Mouse (Mus musculus) WW6 (cell line): ENCODE results near the gene Gria4.
"Not testable (repeated sequence)": the region's sequence is repeated elsewhere in the genome, so short reads cannot be mapped to it uniquely, and the experiment has no call there.

ENCODE experiments used
- DNase-seq: peaks from one replicate; pipeline ENCODE4 v3.0.0-alpha.2; 2013; ENCODE audit warnings: low read depth, low spot score

Gria4 gene

GRCm38 (mm10) chr9:4573596-4573995 is 222.4 kb downstream of the Gria4 start:
- DNase-seq: no peak

DNA sequence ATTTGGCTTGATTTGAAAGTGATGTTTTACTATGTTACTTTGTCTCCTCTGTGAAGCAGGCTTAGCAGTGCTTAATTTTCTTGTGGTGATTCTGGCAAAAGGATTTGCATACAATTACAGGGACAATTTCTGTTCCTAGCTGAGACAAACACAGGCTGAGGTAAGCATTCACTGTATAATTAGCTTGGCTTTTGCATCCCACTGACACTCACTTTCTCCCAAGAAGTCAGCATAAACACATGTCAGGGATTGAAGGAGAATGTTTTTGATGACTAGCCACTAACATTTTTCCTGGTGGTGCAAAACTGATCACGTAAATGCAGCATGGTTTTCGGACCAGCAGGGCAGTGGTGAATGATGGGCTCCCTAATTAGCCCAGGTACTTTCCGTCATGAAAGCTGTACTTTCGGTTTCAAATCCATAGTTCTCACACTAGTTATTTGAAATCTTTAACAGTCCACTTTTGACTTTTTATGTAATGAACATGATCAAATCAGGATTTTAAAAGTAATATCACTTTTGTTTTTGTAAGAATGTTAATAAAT is 240.5 kb downstream of the Gria4 start:
- DNase-seq: no peak

DNA sequence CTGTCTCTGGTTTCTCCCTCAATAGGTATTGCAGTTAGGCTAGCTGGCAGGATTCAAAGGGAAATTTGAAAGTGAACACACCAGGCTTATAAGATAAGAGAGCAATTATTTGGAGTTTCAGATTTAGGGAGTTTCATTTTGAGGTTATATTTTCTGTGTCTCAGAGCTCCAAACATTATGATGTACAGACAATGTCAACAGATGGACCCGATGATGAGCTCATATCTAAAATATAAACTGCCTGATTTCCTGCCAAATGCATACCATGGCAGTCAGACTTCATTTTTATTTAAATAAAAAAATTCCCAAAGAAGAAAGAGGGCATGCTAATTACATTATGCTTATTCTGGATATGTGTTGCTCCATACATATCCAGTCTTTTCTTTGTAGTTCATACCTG is 256.8 kb downstream of the Gria4 start:
- no peak for DNase-seq

- DNase-seq: no peak
These were observed 259.4 kb downstream of the Gria4 start for GRCm38 (mm10) chr9:4536514-4537150.

DNA sequence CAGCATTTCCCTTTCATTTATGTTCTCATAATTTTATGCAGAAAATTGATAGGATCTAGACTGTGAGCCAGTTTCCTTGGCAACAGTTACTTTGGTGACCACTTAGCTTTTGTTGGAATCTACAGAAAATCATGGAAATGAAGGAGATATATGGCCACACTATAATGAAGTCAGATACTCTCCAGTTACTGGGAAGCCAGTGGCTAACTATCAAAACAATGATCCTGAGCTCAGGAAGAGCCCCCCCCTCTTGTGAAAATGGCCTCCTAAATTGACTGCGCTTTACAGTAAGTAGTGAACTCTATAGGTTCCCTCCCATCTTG is 281.5 kb downstream of the Gria4 start:
- no peak for DNase-seq

- no peak for DNase-seq
These were observed 282.1 kb downstream of the Gria4 start for GRCm38 (mm10) chr9:4513796-4514562.

DNA sequence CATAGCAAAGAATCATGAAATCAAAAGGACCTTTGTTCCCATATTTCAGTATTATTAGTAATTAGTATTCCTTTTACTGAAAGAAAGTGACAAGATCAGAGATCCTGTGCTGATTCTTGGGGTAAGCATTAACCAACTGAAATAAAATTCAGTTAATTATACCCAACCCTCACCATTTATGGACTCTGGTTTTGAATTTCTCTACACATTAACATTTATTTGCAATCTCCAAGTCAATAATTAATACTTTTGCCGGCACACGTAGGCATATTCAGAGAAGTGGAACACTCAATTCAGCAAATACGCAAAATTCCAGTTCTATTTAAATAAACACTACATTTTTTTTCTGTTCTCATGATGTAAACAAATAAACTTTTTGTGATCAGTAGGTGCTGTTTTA is 289.9 kb downstream of the Gria4 start:
- no peak for DNase-seq

GRCm38 (mm10) chr9:4505087-4505486 is 290.9 kb downstream of the Gria4 start:
- DNase-seq: no peak

GRCm38 (mm10) chr9:4486428-4486827 is 309.6 kb downstream of the Gria4 start:
- no peak for DNase-seq

- DNase-seq: no peak
These were observed 311.5 kb downstream of the Gria4 start for GRCm38 (mm10) chr9:4484502-4484901.

GRCm38 (mm10) chr9:4470791-4471190 is 325.2 kb downstream of the Gria4 start:
- no peak for DNase-seq

- DNase-seq: no peak
These were observed 336.5 kb downstream of the Gria4 start for GRCm38 (mm10) chr9:4459456-4460070.

DNA sequence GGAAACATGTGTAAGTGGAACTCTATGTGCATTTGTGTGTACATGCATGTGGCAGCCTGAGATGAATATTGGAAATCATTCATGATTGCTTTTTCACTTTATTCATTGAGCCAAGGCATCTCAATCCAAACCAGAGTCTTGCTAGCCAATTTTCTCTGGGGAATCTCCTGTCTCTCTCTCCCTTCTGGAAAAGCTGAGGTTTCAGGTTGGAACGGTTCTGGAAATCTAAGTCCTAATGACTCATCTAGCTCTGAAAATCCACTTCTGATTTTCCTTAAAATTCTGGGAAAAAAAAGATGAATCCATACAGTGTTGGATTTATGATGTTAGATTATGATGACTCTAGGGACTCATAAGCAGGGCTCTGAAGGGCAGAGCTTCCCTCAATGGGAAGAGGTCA is 337.8 kb downstream of the Gria4 start:
- DNase-seq: no peak

- no peak for DNase-seq
These were observed 338.4 kb downstream of the Gria4 start for GRCm38 (mm10) chr9:4457644-4458043.

DNA sequence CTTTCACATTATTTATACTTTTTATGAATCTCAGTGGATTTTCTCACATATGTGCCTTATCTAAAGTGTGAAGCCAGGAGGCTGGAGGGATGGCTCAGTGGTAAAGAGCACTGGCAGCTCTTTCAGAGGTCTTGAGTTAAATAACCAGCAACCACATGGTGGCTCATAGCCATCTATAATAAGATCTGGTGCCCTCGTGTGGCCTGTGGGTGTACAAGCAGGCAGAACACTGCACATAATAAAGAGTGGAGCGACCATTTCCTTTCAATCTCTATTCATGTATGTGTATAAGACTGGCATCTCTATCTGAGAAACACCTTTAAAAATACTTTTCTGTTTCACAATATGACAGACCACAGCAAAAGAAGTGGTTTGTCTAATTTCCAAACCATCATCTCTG is 353.1 kb downstream of the Gria4 start:
- peak; percentile 26 for DNase-seq

DNA sequence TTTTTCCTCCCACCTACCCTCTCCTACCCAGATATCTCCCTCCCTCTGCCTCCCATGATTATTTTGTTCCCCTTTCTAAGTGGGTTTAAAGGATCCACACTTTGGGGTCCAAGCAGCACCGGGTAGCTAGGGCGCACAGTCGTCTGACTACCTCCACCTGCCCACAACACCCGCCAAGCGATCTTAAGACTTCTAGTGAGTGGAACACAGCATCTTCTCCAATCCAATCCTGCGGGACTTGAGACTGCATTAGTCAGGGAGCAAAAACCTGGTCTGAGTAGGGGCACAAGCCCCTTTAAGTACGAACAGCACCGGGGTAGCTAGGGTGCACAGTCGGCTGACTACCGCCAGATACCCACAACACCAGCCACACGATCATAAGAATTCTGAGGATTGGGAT is 395.2 kb downstream of the Gria4 start:
- DNase-seq: not testable (repeated sequence)

- DNase-seq: no peak
These were observed 419.4 kb downstream of the Gria4 start for GRCm38 (mm10) chr9:4376640-4377120.

DNA sequence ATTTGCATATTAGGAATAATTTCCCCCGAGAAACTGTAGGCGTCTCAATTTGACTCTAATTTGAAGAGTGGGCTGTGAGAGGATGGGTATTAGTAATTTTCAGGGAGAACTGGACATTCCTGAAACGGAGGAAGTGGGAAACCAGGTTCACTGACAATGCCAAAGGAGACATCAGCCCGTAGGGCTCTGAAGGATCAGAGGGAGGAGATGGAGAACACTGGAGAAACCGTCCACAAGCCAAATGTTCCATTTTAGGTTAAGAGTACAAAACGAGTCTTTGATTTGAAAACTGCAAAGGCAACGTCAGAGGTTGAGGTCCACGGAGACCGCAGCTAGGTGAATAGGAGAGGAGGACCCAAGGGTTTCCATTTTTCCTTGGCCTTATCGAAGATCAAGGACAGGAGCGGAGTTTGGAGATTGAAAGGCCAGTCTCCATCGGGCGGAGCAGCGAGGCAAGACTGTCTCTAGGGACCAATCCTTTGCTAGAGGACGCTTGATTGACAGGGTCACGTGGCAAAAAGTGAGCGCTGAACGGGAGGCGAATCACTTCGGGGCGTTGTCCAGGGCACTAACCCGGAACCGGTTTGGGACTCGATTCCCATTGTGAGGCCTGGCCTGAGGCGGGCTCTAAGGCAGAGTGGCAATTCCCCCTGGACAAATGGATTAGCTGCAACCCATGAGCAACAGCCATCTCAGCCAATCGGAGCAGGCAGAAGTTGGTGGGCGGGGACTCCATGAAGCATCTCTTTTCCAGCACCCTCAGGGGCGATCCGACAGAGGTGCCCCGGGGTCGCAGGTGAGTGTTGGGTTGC is 420.0 kb downstream of the Gria4 start, which contains the start of gene Msantd4:
Gene Msantd4, plus strand, starts transcription at position 735 of the 812 bp plus-strand sequence.
- peak; percentile 93 for DNase-seq
